Mouse (Mus musculus): ENCODE measurements at regions not wholly inside any gene's neighbourhood (a gene's known extent, or its start where the extent isn't known, plus 50 kb on each side); places are given as distances from the start of the nearest gene placed in this dataset.

GRCm38 (mm10) chr2:142560896-142561500 lies 340.3 kb downstream of the Kif16b start:
- in situ Hi-C loops (cut with MboI; ENCODE audit: low sequenced_read_pairs in 2 of 2, unreplicated experiment in 2 of 2): no loop called here
- no peak overlapping the region for H3K27ac ChIP-seq (ENCODE audit: insufficient read depth, low read depth, low read length, poor library complexity, severe bottlenecking)
- no peak overlapping the region for H3K9ac ChIP-seq (ENCODE audit: insufficient read depth, low read depth, low read length, poor library complexity, severe bottlenecking)
- no peak overlapping the region for H3K4me3 ChIP-seq (ENCODE audit: insufficient read depth in 1 of 2, low read depth in 1 of 2, low read length in 2 of 2, poor library complexity in 1 of 2, severe bottlenecking in 1 of 2)
- no peak for DNase-seq (ENCODE audit: low read depth, low spot score)
- H3K9me3 ChIP-seq (ENCODE audit: control insufficient read depth, insufficient read depth, low read depth, low read length): no peaks in the 10 kb centered on the region
- TF ChIP-seq HCFC1 (IDR thresholded peaks at IDR 0.05; ENCODE audit: borderline replicate concordance, insufficient read depth, low read length) (no peak), CHD2 (IDR thresholded peaks at IDR 0.05; ENCODE audit: low read depth, low read length) (no peak), MAFK (IDR thresholded peaks at IDR 0.05; ENCODE audit: insufficient read depth, low read depth, low read length) (no peak), ZC3H11A (IDR thresholded peaks at IDR 0.05; ENCODE audit: borderline replicate concordance, low read depth, low read length) (no peak), ZNF384 (IDR thresholded peaks at IDR 0.05; ENCODE audit: low read depth, low read length) (no peak)
- no peaks in the 10 kb centered on the region for H3K4me1 ChIP-seq (ENCODE audit: control insufficient read depth in 2 of 2, insufficient read depth in 2 of 2, low read length in 2 of 2, poor library complexity in 1 of 2)
- no peaks in the 10 kb centered on the region for H3K36me3 ChIP-seq (ENCODE audit: control insufficient read depth, insufficient read depth, low read length, poor library complexity, severe bottlenecking)

- Histone ChIP-seq H3K27ac (ENCODE audit: insufficient read depth, low read depth, low read length, poor library complexity, severe bottlenecking) (no peak overlapping the region), H3K9me3 (ENCODE audit: control insufficient read depth, insufficient read depth, low read depth, low read length) (no peaks in the 10 kb centered on the region)
These were observed 340.9 kb downstream of the Kif16b start for GRCm38 (mm10) chr2:142560400-142560799.

GRCm38 (mm10) chr2:142559946-142560345 lies 341.4 kb downstream of the Kif16b start:
- H3K9ac ChIP-seq (ENCODE audit: insufficient read depth, low read depth, low read length, poor library complexity, severe bottlenecking): no peak overlapping the region
- no peak overlapping the region for H3K27ac ChIP-seq (ENCODE audit: insufficient read depth, low read depth, low read length, poor library complexity, severe bottlenecking)
- H3K9me3 ChIP-seq (ENCODE audit: control insufficient read depth, insufficient read depth, low read depth, low read length): no peaks in the 10 kb centered on the region
- no peaks in the 10 kb centered on the region for H3K4me1 ChIP-seq (ENCODE audit: control insufficient read depth in 2 of 2, insufficient read depth in 2 of 2, low read length in 2 of 2, poor library complexity in 1 of 2)
- H3K36me3 ChIP-seq (ENCODE audit: control insufficient read depth, insufficient read depth, low read length, poor library complexity, severe bottlenecking): no peaks in the 10 kb centered on the region
- in situ Hi-C loops (cut with MboI; ENCODE audit: low sequenced_read_pairs in 2 of 2, unreplicated experiment in 2 of 2): no loop called here
- DNase-seq (ENCODE audit: low read depth, low spot score): no peak
- H3K4me3 ChIP-seq (ENCODE audit: insufficient read depth in 1 of 2, low read depth in 1 of 2, low read length in 2 of 2, poor library complexity in 1 of 2, severe bottlenecking in 1 of 2): no peak overlapping the region
- TF ChIP-seq HCFC1 (IDR thresholded peaks at IDR 0.05; ENCODE audit: borderline replicate concordance, insufficient read depth, low read length) (no peak), ZC3H11A (IDR thresholded peaks at IDR 0.05; ENCODE audit: borderline replicate concordance, low read depth, low read length) (no peak), ZNF384 (IDR thresholded peaks at IDR 0.05; ENCODE audit: low read depth, low read length) (no peak), CHD2 (IDR thresholded peaks at IDR 0.05; ENCODE audit: low read depth, low read length) (no peak), MAFK (IDR thresholded peaks at IDR 0.05; ENCODE audit: insufficient read depth, low read depth, low read length) (no peak)

More at GRCm38 (mm10) chr2:142560400-142560799, 340.9 kb downstream of the Kif16b start:
- in situ Hi-C loops (cut with MboI; ENCODE audit: low sequenced_read_pairs in 2 of 2, unreplicated experiment in 2 of 2): no loop called here
- TF ChIP-seq MAFK (IDR thresholded peaks at IDR 0.05; ENCODE audit: insufficient read depth, low read depth, low read length) (no peak), CHD2 (IDR thresholded peaks at IDR 0.05; ENCODE audit: low read depth, low read length) (no peak), ZC3H11A (IDR thresholded peaks at IDR 0.05; ENCODE audit: borderline replicate concordance, low read depth, low read length) (no peak), HCFC1 (IDR thresholded peaks at IDR 0.05; ENCODE audit: borderline replicate concordance, insufficient read depth, low read length) (no peak), ZNF384 (IDR thresholded peaks at IDR 0.05; ENCODE audit: low read depth, low read length) (no peak)
- Histone ChIP-seq H3K4me3 (ENCODE audit: insufficient read depth in 1 of 2, low read depth in 1 of 2, low read length in 2 of 2, poor library complexity in 1 of 2, severe bottlenecking in 1 of 2) (no peak overlapping the region), H3K9ac (ENCODE audit: insufficient read depth, low read depth, low read length, poor library complexity, severe bottlenecking) (no peak overlapping the region), H3K4me1 (ENCODE audit: control insufficient read depth in 2 of 2, insufficient read depth in 2 of 2, low read length in 2 of 2, poor library complexity in 1 of 2) (no peaks in the 10 kb centered on the region), H3K36me3 (ENCODE audit: control insufficient read depth, insufficient read depth, low read length, poor library complexity, severe bottlenecking) (no peaks in the 10 kb centered on the region)
- no peak for DNase-seq (ENCODE audit: low read depth, low spot score)

- TF ChIP-seq HCFC1 (IDR thresholded peaks at IDR 0.05; ENCODE audit: borderline replicate concordance, insufficient read depth, low read length) (no peak), MAFK (IDR thresholded peaks at IDR 0.05; ENCODE audit: insufficient read depth, low read depth, low read length) (no peak), ZC3H11A (IDR thresholded peaks at IDR 0.05; ENCODE audit: borderline replicate concordance, low read depth, low read length) (no peak), ZNF384 (IDR thresholded peaks at IDR 0.05; ENCODE audit: low read depth, low read length) (no peak), CHD2 (IDR thresholded peaks at IDR 0.05; ENCODE audit: low read depth, low read length) (no peak)
- no peaks in the 10 kb centered on the region for H3K36me3 ChIP-seq (ENCODE audit: control insufficient read depth, insufficient read depth, low read length, poor library complexity, severe bottlenecking)
- no peaks in the 10 kb centered on the region for H3K4me1 ChIP-seq (ENCODE audit: control insufficient read depth in 2 of 2, insufficient read depth in 2 of 2, low read length in 2 of 2, poor library complexity in 1 of 2)
- H3K9ac ChIP-seq (ENCODE audit: insufficient read depth, low read depth, low read length, poor library complexity, severe bottlenecking): no peak overlapping the region
- H3K27ac ChIP-seq (ENCODE audit: insufficient read depth, low read depth, low read length, poor library complexity, severe bottlenecking): no peak overlapping the region
- H3K9me3 ChIP-seq (ENCODE audit: control insufficient read depth, insufficient read depth, low read depth, low read length): no peaks in the 10 kb centered on the region
- H3K4me3 ChIP-seq (ENCODE audit: insufficient read depth in 1 of 2, low read depth in 1 of 2, low read length in 2 of 2, poor library complexity in 1 of 2, severe bottlenecking in 1 of 2): no peak overlapping the region
- in situ Hi-C loops (cut with MboI; ENCODE audit: low sequenced_read_pairs in 2 of 2, unreplicated experiment in 2 of 2): no loop called here
- DNase-seq (ENCODE audit: low read depth, low spot score): no peak
These were observed 346.5 kb downstream of the Kif16b start for GRCm38 (mm10) chr2:142554851-142555250.
